Mouse (Mus musculus): ENCODE measurements at regions not wholly inside any gene's neighbourhood (a gene's known extent, or its start where the extent isn't known, plus 50 kb on each side); places are given as distances from the start of the nearest gene placed in this dataset.

GRCm38 (mm10) chr12:105274866-105275265 lies 52.3 kb upstream of the Tcl1 start:
- 73% methylated on average over 5 of the region's 5 CpGs for WGBS
- no peak for ATAC-seq (ENCODE audit: low FRiP score)
- H3K4me2 ChIP-seq (ENCODE audit: low read depth, low read length, poor library complexity, severe bottlenecking): no peak overlapping the region
- no peak overlapping the region for H3K27ac ChIP-seq (ENCODE audit: low read depth, low read length)
- peak; percentile 23 for DNase-seq (ENCODE audit: low spot score)
- no peak overlapping the region for H3K9ac ChIP-seq (replicated peaks; ENCODE audit: low read length, poor library complexity, severe bottlenecking)
- H3K36me3 ChIP-seq (ENCODE audit: insufficient read depth, low read length): no peaks in the 10 kb centered on the region
- no peaks in the 10 kb centered on the region for H3K4me1 ChIP-seq (ENCODE audit: insufficient read depth, low read length)
- no peak for TF ChIP-seq CTCF (IDR thresholded peaks at IDR 0.05)
- H3K9me3 ChIP-seq (ENCODE audit: low read length): no peaks in the 10 kb centered on the region
- H3K4me3 ChIP-seq (ENCODE audit: low read depth, low read length): no peak overlapping the region
- peaks cover under 1% of the 10 kb centered on the region; the same call in 1 of the 2 replicates for H3K27me3 ChIP-seq (ENCODE audit: insufficient read depth, low read length)

DNA sequence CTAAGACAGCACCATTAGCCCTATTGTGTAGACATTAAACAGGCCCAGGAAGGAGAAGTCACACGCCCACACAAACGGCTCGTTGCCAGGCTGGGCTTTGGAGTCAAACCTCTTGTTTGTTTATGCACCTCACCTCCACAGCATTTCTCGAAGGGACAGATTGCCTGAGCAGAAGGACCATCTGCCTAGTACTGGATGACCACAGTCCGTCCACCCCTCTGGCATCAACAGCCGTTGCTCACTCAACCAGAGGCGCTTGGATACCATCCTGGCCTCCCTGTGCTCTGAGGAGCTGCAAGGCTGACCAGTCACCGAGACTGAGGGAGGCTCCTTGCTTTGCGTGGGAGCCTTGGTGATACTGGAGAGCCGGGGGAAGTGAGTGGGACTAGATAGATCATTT lies 53.6 kb upstream of the Tunar start:
- H3K4me3 ChIP-seq (ENCODE audit: low read depth, low read length): no peak overlapping the region
- 82% methylated on average over 10 of the region's 10 CpGs for WGBS
- peak; percentile 55 for DNase-seq (ENCODE audit: low spot score)

DNA sequence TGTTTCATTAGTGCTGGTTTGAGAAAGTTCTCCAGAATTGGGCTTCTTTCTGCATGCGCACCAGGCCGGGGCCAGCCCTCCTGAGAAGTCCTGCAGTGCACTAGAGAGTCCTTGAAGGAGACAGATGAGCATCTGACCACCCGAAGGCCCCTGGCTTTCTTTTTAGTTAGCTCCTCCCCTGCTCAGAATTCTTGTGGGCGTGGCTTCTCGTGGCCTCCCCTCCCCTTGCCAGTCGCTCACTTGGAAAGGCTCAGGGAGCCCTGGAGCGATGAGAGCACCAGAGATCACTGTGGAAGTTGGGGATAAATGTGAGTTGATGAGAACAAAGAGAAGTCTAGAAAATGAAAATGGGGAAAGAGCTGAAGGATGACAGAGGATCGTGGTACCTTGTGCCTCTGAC lies 52.6 kb upstream of the Tunar start:
- no peak overlapping the region for H3K27ac ChIP-seq (ENCODE audit: low read depth, low read length)
- 29% methylated on average over 8 of the region's 8 CpGs for WGBS
- no peak overlapping the region for H3K4me2 ChIP-seq (ENCODE audit: low read depth, low read length, poor library complexity, severe bottlenecking)

More for the DNA sequence above, 53.6 kb upstream of the Tunar start:
- Histone ChIP-seq H3K9me3 (ENCODE audit: low read length) (no peaks in the 10 kb centered on the region), H3K4me1 (ENCODE audit: insufficient read depth, low read length) (no peaks in the 10 kb centered on the region), H3K36me3 (ENCODE audit: insufficient read depth, low read length) (no peaks in the 10 kb centered on the region), H3K27ac (ENCODE audit: low read depth, low read length) (no peak overlapping the region), H3K9ac (replicated peaks; ENCODE audit: low read length, poor library complexity, severe bottlenecking) (no peak overlapping the region), H3K4me2 (ENCODE audit: low read depth, low read length, poor library complexity, severe bottlenecking) (no peak overlapping the region), H3K27me3 (ENCODE audit: insufficient read depth, low read length) (peaks cover 4% of the 10 kb centered on the region; the same call in 1 of the 2 replicates)
- TF ChIP-seq CTCF (IDR thresholded peaks at IDR 0.05): no peak
- ATAC-seq (ENCODE audit: low FRiP score): no peak

DNA sequence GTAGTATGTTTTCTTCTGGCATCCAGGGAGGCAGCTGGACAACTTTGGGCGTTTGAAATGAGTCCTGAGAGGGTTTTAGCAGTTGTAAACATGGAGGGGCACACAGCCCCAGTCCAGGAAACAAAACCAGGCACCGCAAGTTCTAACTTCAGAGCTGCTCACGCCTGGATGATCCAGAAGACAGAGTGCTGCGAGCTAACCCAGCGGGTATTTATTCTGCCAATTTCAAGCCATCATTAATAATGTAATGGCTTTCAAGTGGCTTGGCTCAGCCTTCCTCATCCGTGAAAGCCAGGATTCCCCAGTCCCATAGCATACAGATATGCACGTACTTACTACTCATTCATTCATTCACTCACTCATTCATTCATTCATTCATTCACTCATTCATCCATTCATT lies 51.6 kb upstream of the Tunar start:
- no peaks in the 10 kb centered on the region for H3K36me3 ChIP-seq (ENCODE audit: insufficient read depth, low read length)
- DNase-seq (ENCODE audit: low spot score): peak; percentile 56
- no peak overlapping the region for H3K4me3 ChIP-seq (ENCODE audit: low read depth, low read length)
- H3K27ac ChIP-seq (ENCODE audit: low read depth, low read length): no peak overlapping the region
- peaks cover 4% of the 10 kb centered on the region; the same call in 1 of the 2 replicates for H3K27me3 ChIP-seq (ENCODE audit: insufficient read depth, low read length)
- WGBS: 27% methylated on average over 7 of the region's 7 CpGs
- ATAC-seq (ENCODE audit: low FRiP score): no peak
- no peak overlapping the region for H3K4me2 ChIP-seq (ENCODE audit: low read depth, low read length, poor library complexity, severe bottlenecking)
- no peaks in the 10 kb centered on the region for H3K4me1 ChIP-seq (ENCODE audit: insufficient read depth, low read length)
- no peaks in the 10 kb centered on the region for H3K9me3 ChIP-seq (ENCODE audit: low read length)
- H3K9ac ChIP-seq (replicated peaks; ENCODE audit: low read length, poor library complexity, severe bottlenecking): no peak overlapping the region
- TF ChIP-seq CTCF (IDR thresholded peaks at IDR 0.05): no peak

More for the DNA sequence above, 52.6 kb upstream of the Tunar start:
- ATAC-seq (ENCODE audit: low FRiP score) (no peak), DNase-seq (ENCODE audit: low spot score) (no peak)
- Histone ChIP-seq H3K36me3 (ENCODE audit: insufficient read depth, low read length) (no peaks in the 10 kb centered on the region), H3K4me1 (ENCODE audit: insufficient read depth, low read length) (no peaks in the 10 kb centered on the region), H3K9ac (replicated peaks; ENCODE audit: low read length, poor library complexity, severe bottlenecking) (no peak overlapping the region), H3K9me3 (ENCODE audit: low read length) (no peaks in the 10 kb centered on the region), H3K27me3 (ENCODE audit: insufficient read depth, low read length) (peaks cover 4% of the 10 kb centered on the region; the same call in 1 of the 2 replicates), H3K4me3 (ENCODE audit: low read depth, low read length) (no peak overlapping the region)
- TF ChIP-seq CTCF (IDR thresholded peaks at IDR 0.05): no peak
